Mouse (Mus musculus) liver, embryonic 14.5 days (tissue): ENCODE results near the gene Tlk2. TPM values are rescaled to one million over a fixed set of nuclear protein-coding genes. Genes with fewer than 3 reads are reported as not detected.
A peak's percentile ranks its signal among the peaks of the same experiment; 100 is the strongest.

Source experiments
- ATAC-seq: fragments of 200-750 bp; cut with Nextera tagmentation; 2 replicates; pipeline ENCODE4 v1.8.0; 2017; ENCODE audit warnings: moderate number of reproducible peaks, mild to moderate bottlenecking, moderate library complexity; ENCODE audit not compliant: insufficient read depth
- DNase-seq, 3 experiments: peaks; one replicate each; pipeline ENCODE4 v3.0.0-alpha.2; 2012 to 2013; ENCODE audit warnings: low read depth in 3 of 3, low spot score in 3 of 3
- H3K27ac ChIP-seq: fragments of 300-500 bp; sonication (generic); 2 replicates; pipeline ENCODE4 v1.5.1; 2014; ENCODE audit warnings: moderate library complexity, mild to moderate bottlenecking, control low read depth, inconsistent platforms
- H3K27me3 ChIP-seq: fragments of 300-500 bp; sonication (generic); 2 replicates; pipeline ENCODE4 v1.6.1; 2014; ENCODE audit warnings: mild to moderate bottlenecking, low read length, moderate library complexity; ENCODE audit not compliant: control insufficient read depth, insufficient read depth
- H3K36me3 ChIP-seq: fragments of 300-500 bp; sonication (generic); replicated peaks from 2 replicates; pipeline ENCODE4 v1.6.1; 2014; ENCODE audit warnings: low read depth; ENCODE audit not compliant: control insufficient read depth, insufficient read depth
- H3K4me1 ChIP-seq, 2 experiments: fragments of 200-500 bp in 1 of 2; fragments of 300-500 bp in 1 of 2; sonication (generic) in 1 of 2; replicated peaks; 2 replicates each; pipeline ENCODE4 v1.6.1; 2012 to 2014; ENCODE audit warnings: antibody characterized with exemption in 1 of 2, inconsistent platforms in 1 of 2, low read length in 1 of 2; ENCODE audit not compliant: control insufficient read depth in 2 of 2, insufficient read depth in 2 of 2
- H3K4me2 ChIP-seq: fragments of 300-500 bp; sonication (generic); 2 replicates; pipeline ENCODE4 v1.6.1; 2014; ENCODE audit warnings: low read depth, mild to moderate bottlenecking, control low read depth, moderate library complexity
- H3K4me3 ChIP-seq, 2 experiments: fragments of 200-500 bp in 1 of 2; fragments of 300-500 bp in 1 of 2; sonication (generic) in 1 of 2; 2 replicates each; pipeline ENCODE4 v1.5.1; 2012 to 2014; ENCODE audit warnings: low read depth in 2 of 2, low read length in 2 of 2, mild to moderate bottlenecking in 2 of 2, control low read depth in 1 of 2, inconsistent platforms in 1 of 2, moderate library complexity in 1 of 2; ENCODE audit not compliant: insufficient read depth in 1 of 2
- H3K9ac ChIP-seq: fragments of 300-500 bp; sonication (generic); replicated peaks from 2 replicates; pipeline ENCODE4 v1.6.1; 2014; ENCODE audit warnings: mild to moderate bottlenecking, control low read depth, moderate library complexity
- H3K9me3 ChIP-seq: fragments of 300-500 bp; sonication (generic); 2 replicates; pipeline ENCODE4 v1.6.1; 2016; ENCODE audit warnings: low read length, mixed read lengths; ENCODE audit not compliant: control insufficient read depth
- CTCF ChIP-seq: IDR thresholded peaks from 2 replicates; pipeline ENCODE4 v1.5.1; 2016; ENCODE audit warnings: antibody characterized with exemption, low read depth, control low read depth
- EP300 ChIP-seq: IDR thresholded peaks from 2 replicates; pipeline ENCODE4 v1.6.1; 2016; ENCODE audit warnings: antibody characterized with exemption, low read depth
- WGBS: fragments of 180-500 bp; shearing (Covaris S2); extraction: QIAGEN DNeasy Blood & Tissue Kit; methylation state at CpG from one replicate; pipeline ENCODE4 v1.1.7; 2014; ENCODE audit not compliant: insufficient replicate concordance; 5-methylcytosine and 5-hydroxymethylcytosine counted together
- polyA plus RNA-seq, 2 experiments: library from polyadenylated mRNA; depleted of rRNA in 1 of 2; stranded (reverse) in 1 of 2; unstranded in 1 of 2; fragments of >200 nt; fragmentation: Nextera tagmentation in 1 of 2; extraction: Ambion mirVana in 1 of 2; gene quantifications; 2 replicates each; pipeline versions ENCODE4 v1.2.1 to v1.2.3; 2012 to 2014

Tlk2 gene
- polyA plus RNA-seq, 2 experiments = 10.2 to 16.3 TPM

DNA sequence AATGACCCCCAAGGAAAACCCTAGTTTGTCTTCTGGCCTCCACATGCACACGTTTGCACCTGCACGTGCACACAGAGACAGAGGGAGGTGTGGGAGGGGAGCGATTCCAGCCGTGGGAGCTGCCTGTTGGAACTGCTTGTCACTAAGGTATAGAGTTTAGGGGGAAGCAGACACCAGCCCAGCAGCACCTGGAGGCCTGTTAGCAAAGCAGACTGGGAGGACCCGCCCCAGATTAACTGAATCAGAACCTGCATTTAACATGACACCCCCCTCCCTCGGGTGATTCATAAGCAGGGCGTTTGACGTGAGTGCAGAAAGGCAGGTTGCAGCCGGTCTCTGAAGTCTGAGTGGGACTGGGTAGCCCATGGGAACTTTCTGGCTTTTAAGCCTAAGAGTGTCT is 151.4 kb downstream of the Tlk2 start:
- 65% methylated on average over 9 of the region's 9 CpGs for WGBS
- no peak for ATAC-seq

GRCm38 (mm10) chr11:105331129-105331528 is 152.5 kb downstream of the Tlk2 start:
- H3K27ac ChIP-seq = no peak overlapping the region
- no peaks in the 10 kb centered on the region for H3K9me3 ChIP-seq
- no peaks in the 10 kb centered on the region for H3K36me3 ChIP-seq
- no peak overlapping the region for H3K4me2 ChIP-seq
- ATAC-seq (no peak), DNase-seq (no peak)
- H3K9ac ChIP-seq = no peak overlapping the region
- H3K27me3 ChIP-seq = no peaks in the 10 kb centered on the region
- TF ChIP-seq CTCF (no peak), EP300 (no peak)
- 62% methylated on average over 3 of the region's 3 CpGs for WGBS
- H3K4me1 ChIP-seq = no peaks in the 10 kb centered on the region
- H3K4me3 ChIP-seq = no peak overlapping the region

More for the DNA sequence above, 151.4 kb downstream of the Tlk2 start:
- Histone ChIP-seq H3K36me3 (no peaks in the 10 kb centered on the region), H3K9me3 (no peaks in the 10 kb centered on the region), H3K9ac (no peak overlapping the region), H3K4me2 (no peak overlapping the region), H3K4me1 (no peaks in the 10 kb centered on the region), H3K27me3 (no peaks in the 10 kb centered on the region), H3K27ac (no peak overlapping the region), H3K4me3 (no peak overlapping the region)
- TF ChIP-seq EP300 (no peak), CTCF (no peak)
- no peak for DNase-seq

- H3K9ac ChIP-seq = no peak overlapping the region
- H3K4me1 ChIP-seq = no peaks in the 10 kb centered on the region
- H3K27me3 ChIP-seq = no peaks in the 10 kb centered on the region
- no peaks in the 10 kb centered on the region for H3K9me3 ChIP-seq
- no peak overlapping the region for H3K4me2 ChIP-seq
- DNase-seq (no peak), ATAC-seq (no peak)
- no peak overlapping the region for H3K27ac ChIP-seq
- TF ChIP-seq CTCF (no peak), EP300 (no peak)
- H3K36me3 ChIP-seq = no peaks in the 10 kb centered on the region
- 54% methylated on average over 10 of the region's 10 CpGs for WGBS
- H3K4me3 ChIP-seq = no peak overlapping the region
Measured at GRCm38 (mm10) chr11:105331732-105332131, 153.1 kb downstream of the Tlk2 start.

GRCm38 (mm10) chr11:105332468-105332867 is 153.9 kb downstream of the Tlk2 start:
- DNase-seq = no peak
- Histone ChIP-seq H3K4me3 (no peak overlapping the region), H3K9me3 (no peaks in the 10 kb centered on the region), H3K27me3 (no peaks in the 10 kb centered on the region), H3K4me1 (no peaks in the 10 kb centered on the region), H3K9ac (no peak overlapping the region), H3K36me3 (no peaks in the 10 kb centered on the region), H3K4me2 (no peak overlapping the region), H3K27ac (no peak overlapping the region)
- TF ChIP-seq EP300 (no peak), CTCF (peak; percentile 81)
- WGBS = 68% methylated on average over 8 of the region's 8 CpGs
- no peak for ATAC-seq

Other genes starting within 250 kb of the Tlk2 start
- gene Efcab3, start 115.2 kb upstream of the Tlk2 start, polyA plus RNA-seq (2012; rRNA removed) = 0.03 and 0.37 TPM in 2 replicates
- gene Efcab3, start 115.2 kb upstream of the Tlk2 start, polyA plus RNA-seq (2014; fragmentation: Nextera tagmentation; extraction: Ambion mirVana) = 0.51 TPM in 1 of 2 replicates, not detected in the other
- gene Mettl2, start 52.4 kb upstream of the Tlk2 start, polyA plus RNA-seq (2012; rRNA removed) = 12.0 and 16.6 TPM in 2 replicates
- gene Mettl2, start 52.4 kb upstream of the Tlk2 start, polyA plus RNA-seq (2014; fragmentation: Nextera tagmentation; extraction: Ambion mirVana) = 14.2 and 14.6 TPM in 2 replicates
- not detected in 2 replicates for gene Gm10842, start 31.9 kb upstream of the Tlk2 start, polyA plus RNA-seq (2012; rRNA removed)
- not detected in 2 replicates for gene Gm10842, start 31.9 kb upstream of the Tlk2 start, polyA plus RNA-seq (2014; fragmentation: Nextera tagmentation; extraction: Ambion mirVana)
- 0.80 and 0.82 TPM in 2 replicates for gene Mrc2, start 113.8 kb downstream of the Tlk2 start, polyA plus RNA-seq (2012; rRNA removed)
- 0.28 and 0.37 TPM in 2 replicates for gene Mrc2, start 113.8 kb downstream of the Tlk2 start, polyA plus RNA-seq (2014; fragmentation: Nextera tagmentation; extraction: Ambion mirVana)